Mouse (Mus musculus): ENCODE measurements around the gene Dpf3. TPM values are rescaled to one million over a fixed set of nuclear protein-coding genes. Genes with fewer than 3 reads are reported as not detected.

Dpf3 gene
- total and polyA plus RNA-seq, 2 experiments from 2014 or later, result 5.2 to 15.3 TPM

- no peak overlapping the region for H3K4me2 ChIP-seq (ENCODE audit: low read depth, low read length)
- TF ChIP-seq CTCF (IDR thresholded peaks at IDR 0.05; ENCODE audit: low read depth), result no peak
- DNase-seq (ENCODE audit: low spot score) (no peak), ATAC-seq (ENCODE audit: insufficient read depth, low read depth) (no peak)
- WGBS, result 78% methylated on average over 17 of the region's 17 CpGs
- H3K4me3 ChIP-seq (ENCODE audit: low read depth, low read length), result no peak overlapping the region
- no peaks in the 10 kb centered on the region for H3K27me3 ChIP-seq (ENCODE audit: control insufficient read depth, insufficient read depth, low read length)
- H3K9me3 ChIP-seq (replicated peaks; ENCODE audit: control insufficient read depth, low read length), result no peaks in the 10 kb centered on the region
- no peak overlapping the region for H3K9ac ChIP-seq (replicated peaks; ENCODE audit: low read depth, low read length)
- H3K36me3 ChIP-seq (replicated peaks; ENCODE audit: control insufficient read depth, insufficient read depth, low read length), result no peaks in the 10 kb centered on the region
- no peaks in the 10 kb centered on the region for H3K4me1 ChIP-seq (ENCODE audit: control insufficient read depth, insufficient read depth)
- H3K27ac ChIP-seq (ENCODE audit: low read depth), result no peak overlapping the region
These were observed 200.7 kb downstream of the Dpf3 start for GRCm38 (mm10) chr12:83286496-83287492.

GRCm38 (mm10) chr12:83283591-83284320 is 203.8 kb downstream of the Dpf3 start:
- no peak overlapping the region for H3K4me3 ChIP-seq (ENCODE audit: low read depth, low read length)
- H3K4me2 ChIP-seq (ENCODE audit: low read depth, low read length), result no peak overlapping the region
- H3K27me3 ChIP-seq (ENCODE audit: control insufficient read depth, insufficient read depth, low read length), result no peaks in the 10 kb centered on the region
- DNase-seq (ENCODE audit: low spot score) (no peak), ATAC-seq (ENCODE audit: insufficient read depth, low read depth) (no peak)
- H3K36me3 ChIP-seq (replicated peaks; ENCODE audit: control insufficient read depth, insufficient read depth, low read length), result no peaks in the 10 kb centered on the region
- no peak overlapping the region for H3K9ac ChIP-seq (replicated peaks; ENCODE audit: low read depth, low read length)
- TF ChIP-seq CTCF (IDR thresholded peaks at IDR 0.05; ENCODE audit: low read depth) (no peak), EP300 (IDR thresholded peaks at IDR 0.05; ENCODE audit: low read depth) (no peak)
- WGBS, result 84% methylated on average over 6 of the region's 6 CpGs
- no peaks in the 10 kb centered on the region for H3K9me3 ChIP-seq (replicated peaks; ENCODE audit: control insufficient read depth, low read length)
- H3K27ac ChIP-seq (ENCODE audit: low read depth), result no peak overlapping the region
- H3K4me1 ChIP-seq (ENCODE audit: control insufficient read depth, insufficient read depth), result no peaks in the 10 kb centered on the region

- Histone ChIP-seq H3K36me3 (replicated peaks; ENCODE audit: control insufficient read depth, insufficient read depth, low read length) (no peaks in the 10 kb centered on the region), H3K4me1 (ENCODE audit: control insufficient read depth, insufficient read depth) (no peaks in the 10 kb centered on the region), H3K9ac (replicated peaks; ENCODE audit: low read depth, low read length) (no peak overlapping the region), H3K27ac (ENCODE audit: low read depth) (no peak overlapping the region), H3K4me2 (ENCODE audit: low read depth, low read length) (no peak overlapping the region), H3K9me3 (replicated peaks; ENCODE audit: control insufficient read depth, low read length) (no peaks in the 10 kb centered on the region), H3K27me3 (ENCODE audit: control insufficient read depth, insufficient read depth, low read length) (no peaks in the 10 kb centered on the region), H3K4me3 (ENCODE audit: low read depth, low read length) (no peak overlapping the region)
- no peak for DNase-seq (ENCODE audit: low spot score)
- no peak for TF ChIP-seq CTCF (IDR thresholded peaks at IDR 0.05; ENCODE audit: low read depth)
- TF ChIP-seq EP300 (IDR thresholded peaks at IDR 0.05; ENCODE audit: low read depth), result no peak
- ATAC-seq (ENCODE audit: insufficient read depth, low read depth), result no peak
- WGBS, result 75% methylated on average over 11 of the region's 11 CpGs
These were observed 209.7 kb downstream of the Dpf3 start for GRCm38 (mm10) chr12:83277537-83278441.

GRCm38 (mm10) chr12:83271215-83271614 is 216.3 kb downstream of the Dpf3 start:
- Histone ChIP-seq H3K4me2 (ENCODE audit: low read depth, low read length) (no peak overlapping the region), H3K4me1 (ENCODE audit: control insufficient read depth, insufficient read depth) (peaks cover 10% of the 10 kb centered on the region), H3K9me3 (replicated peaks; ENCODE audit: control insufficient read depth, low read length) (no peaks in the 10 kb centered on the region), H3K27me3 (ENCODE audit: control insufficient read depth, insufficient read depth, low read length) (no peaks in the 10 kb centered on the region), H3K27ac (ENCODE audit: low read depth) (no peak overlapping the region), H3K9ac (replicated peaks; ENCODE audit: low read depth, low read length) (no peak overlapping the region), H3K36me3 (replicated peaks; ENCODE audit: control insufficient read depth, insufficient read depth, low read length) (no peaks in the 10 kb centered on the region), H3K4me3 (ENCODE audit: low read depth, low read length) (no peak overlapping the region)
- TF ChIP-seq CTCF (IDR thresholded peaks at IDR 0.05; ENCODE audit: low read depth) (no peak), EP300 (IDR thresholded peaks at IDR 0.05; ENCODE audit: low read depth) (no peak)
- DNase-seq (ENCODE audit: low spot score), result no peak
- 88% methylated on average over 3 of the region's 3 CpGs for WGBS
- no peak for ATAC-seq (ENCODE audit: insufficient read depth, low read depth)

- H3K9me3 ChIP-seq (replicated peaks; ENCODE audit: control insufficient read depth, low read length), result no peaks in the 10 kb centered on the region
- H3K36me3 ChIP-seq (replicated peaks; ENCODE audit: control insufficient read depth, insufficient read depth, low read length), result no peaks in the 10 kb centered on the region
- WGBS, result 7% methylated on average over 11 of the region's 11 CpGs
- peaks cover 10% of the 10 kb centered on the region for H3K4me1 ChIP-seq (ENCODE audit: control insufficient read depth, insufficient read depth)
- H3K4me3 ChIP-seq (ENCODE audit: low read depth, low read length), result peak overlapping the region; percentile 2; the same call in 1 of the 2 replicates
- no peaks in the 10 kb centered on the region for H3K27me3 ChIP-seq (ENCODE audit: control insufficient read depth, insufficient read depth, low read length)
- H3K9ac ChIP-seq (replicated peaks; ENCODE audit: low read depth, low read length), result peak overlapping the region; percentile 38; the same call in 1 of the 2 replicates
- peak overlapping the region; percentile 26 for H3K4me2 ChIP-seq (ENCODE audit: low read depth, low read length)
- TF ChIP-seq CTCF (IDR thresholded peaks at IDR 0.05; ENCODE audit: low read depth), result no peak
- TF ChIP-seq EP300 (IDR thresholded peaks at IDR 0.05; ENCODE audit: low read depth), result no peak
- DNase-seq (ENCODE audit: low spot score), result peak; percentile 69
- H3K27ac ChIP-seq (ENCODE audit: low read depth), result peak overlapping the region; percentile 67
- ATAC-seq (ENCODE audit: insufficient read depth, low read depth), result peak; percentile 80
These were observed 219.0 kb downstream of the Dpf3 start for GRCm38 (mm10) chr12:83268504-83268922.
